Mouse (Mus musculus) embryonic facial prominence, embryonic 15.5 days (tissue): ENCODE data around the gene Hist2h3b. TPM values are rescaled to one million over a fixed set of nuclear protein-coding genes. Genes with fewer than 3 reads are reported as not detected.
A peak's percentile ranks its signal among the peaks of the same experiment; 100 is the strongest.
"Not testable (repeated sequence)": the region's sequence is repeated elsewhere in the genome, so short reads cannot be mapped to it uniquely, and the experiment has no call there.

Source experiments
- ATAC-seq: fragments of 200-750 bp; cut with Nextera tagmentation; 2 replicates; pipeline ENCODE4 v1.8.0; 2017; ENCODE audit warnings: low read depth, moderate TSS enrichment; ENCODE audit not compliant: insufficient number of reproducible peaks, low FRiP score, low TSS enrichment
- H3K27ac ChIP-seq: fragments of 300-500 bp; sonication (generic); replicated peaks from 2 replicates; pipeline ENCODE4 v1.5.1; 2015; ENCODE audit warnings: mild to moderate bottlenecking, inconsistent platforms
- H3K27me3 ChIP-seq: fragments of 300-500 bp; sonication (generic); 2 replicates; pipeline ENCODE4 v1.6.1; 2015; ENCODE audit warnings: inconsistent platforms
- H3K36me3 ChIP-seq: fragments of 300-500 bp; sonication (generic); 2 replicates; pipeline ENCODE4 v1.6.1; 2015; ENCODE audit warnings: mild to moderate bottlenecking, inconsistent platforms
- H3K4me1 ChIP-seq: fragments of 300-500 bp; sonication (generic); 2 replicates; pipeline ENCODE4 v1.6.1; 2015; ENCODE audit warnings: inconsistent platforms
- H3K4me2 ChIP-seq: fragments of 300-500 bp; sonication (generic); replicated peaks from 2 replicates; pipeline ENCODE4 v1.6.1; 2015; ENCODE audit warnings: mild to moderate bottlenecking, inconsistent platforms
- H3K4me3 ChIP-seq: fragments of 300-500 bp; sonication (generic); replicated peaks from 2 replicates; pipeline ENCODE4 v1.5.1; 2015; ENCODE audit warnings: mild to moderate bottlenecking, inconsistent platforms
- H3K9ac ChIP-seq: fragments of 300-500 bp; sonication (generic); 2 replicates; pipeline ENCODE4 v1.6.1; 2015; ENCODE audit warnings: inconsistent platforms
- H3K9me3 ChIP-seq: fragments of 300-500 bp; sonication (generic); replicated peaks from 2 replicates; pipeline ENCODE4 v1.6.1; 2016; ENCODE audit warnings: inconsistent platforms
- WGBS: fragments of 180-500 bp; shearing (Covaris S2); methylation state at CpG from one replicate; pipeline ENCODE4 v1.1.7; 2015; 5-methylcytosine and 5-hydroxymethylcytosine counted together
- polyA plus RNA-seq: library from polyadenylated mRNA; unstranded; fragments of >200 nt; fragmentation: Nextera tagmentation; extraction: Ambion mirVana; gene quantifications from 2 replicates; pipeline ENCODE4 v1.2.1, GENCODE M21; 2015

The Hist2h3b gene
- polyA plus RNA-seq = 36.0 and 51.5 TPM in 2 replicates

GRCm38 (mm10) chr3:96268051-96268775 lies at the start of gene Hist2h3b:
Gene Hist2h3b (plus strand): TSS chr3:96268654.
- WGBS = 16% methylated on average over 30 of the region's 30 CpGs
- peak within 1 kb of the TSS; percentile 57 for H3K4me3 ChIP-seq
- peak within 1 kb of the TSS; percentile 37; the same call in 1 of the 2 replicates for H3K9ac ChIP-seq
- H3K4me2 ChIP-seq = peak within 1 kb of the TSS; percentile 85
- no peaks in the 10 kb centered on the region for H3K36me3 ChIP-seq
- no peaks in the 10 kb centered on the region for H3K27me3 ChIP-seq
- H3K4me1 ChIP-seq = peaks cover 21% of the 10 kb centered on the region
- H3K9me3 ChIP-seq = no peaks in the 10 kb centered on the region
- peak; percentile 80 for ATAC-seq
- peak within 1 kb of the TSS; percentile 96 for H3K27ac ChIP-seq

GRCm38 (mm10) chr3:96219191-96219641 lies 49.2 kb upstream of the Hist2h3b start:
- Histone ChIP-seq H3K4me1 (peaks cover 31% of the 10 kb centered on the region), H3K36me3 (no peaks in the 10 kb centered on the region), H3K4me3 (peak overlapping the region; percentile 65), H3K27me3 (no peaks in the 10 kb centered on the region), H3K9me3 (no peaks in the 10 kb centered on the region), H3K9ac (peak overlapping the region; percentile 76), H3K27ac (peak overlapping the region; percentile 100), H3K4me2 (peak overlapping the region; percentile 69)
- no peak for ATAC-seq
- under 1% methylated on average over 12 of the region's 12 CpGs for WGBS

DNA sequence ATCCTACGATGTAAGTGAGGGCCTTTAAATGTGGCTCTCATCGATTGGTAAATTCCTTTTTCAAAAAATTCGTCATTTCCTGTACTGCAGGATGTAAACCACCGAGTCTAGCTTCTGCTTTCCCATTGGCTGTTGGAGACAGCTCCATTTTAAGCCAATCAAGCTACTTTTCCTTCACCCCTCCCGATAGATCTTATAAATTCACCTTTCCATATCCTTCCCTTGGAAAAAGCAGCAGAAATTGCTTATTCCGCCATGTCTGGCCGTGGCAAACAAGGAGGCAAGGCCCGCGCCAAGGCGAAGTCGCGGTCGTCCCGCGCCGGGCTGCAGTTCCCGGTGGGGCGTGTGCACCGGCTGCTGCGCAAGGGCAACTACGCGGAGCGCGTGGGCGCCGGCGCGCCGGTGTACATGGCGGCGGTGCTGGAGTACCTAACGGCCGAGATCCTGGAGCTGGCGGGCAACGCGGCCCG lies 48.8 kb upstream of the Hist2h3b start, which contains the start of the genes Bola1 and Hist2h2ab:
Gene Bola1, minus strand, starts transcription at position 49 of the 470 bp plus-strand sequence.
Gene Hist2h2ab, plus strand, starts transcription at position 205 of the 470 bp plus-strand sequence.
- no peaks in the 10 kb centered on the region for H3K9me3 ChIP-seq
- H3K27ac ChIP-seq = peak within 1 kb of the TSS; percentile 100
- H3K4me3 ChIP-seq = peak within 1 kb of the TSS; percentile 65
- H3K27me3 ChIP-seq = no peaks in the 10 kb centered on the region
- peak; percentile 87 for ATAC-seq
- under 1% methylated on average over 34 of the region's 37 CpGs for WGBS
- H3K4me1 ChIP-seq = peaks cover 31% of the 10 kb centered on the region
- no peaks in the 10 kb centered on the region for H3K36me3 ChIP-seq
- H3K9ac ChIP-seq = peak within 1 kb of the TSS; percentile 76
- peak within 1 kb of the TSS; percentile 69 for H3K4me2 ChIP-seq

DNA sequence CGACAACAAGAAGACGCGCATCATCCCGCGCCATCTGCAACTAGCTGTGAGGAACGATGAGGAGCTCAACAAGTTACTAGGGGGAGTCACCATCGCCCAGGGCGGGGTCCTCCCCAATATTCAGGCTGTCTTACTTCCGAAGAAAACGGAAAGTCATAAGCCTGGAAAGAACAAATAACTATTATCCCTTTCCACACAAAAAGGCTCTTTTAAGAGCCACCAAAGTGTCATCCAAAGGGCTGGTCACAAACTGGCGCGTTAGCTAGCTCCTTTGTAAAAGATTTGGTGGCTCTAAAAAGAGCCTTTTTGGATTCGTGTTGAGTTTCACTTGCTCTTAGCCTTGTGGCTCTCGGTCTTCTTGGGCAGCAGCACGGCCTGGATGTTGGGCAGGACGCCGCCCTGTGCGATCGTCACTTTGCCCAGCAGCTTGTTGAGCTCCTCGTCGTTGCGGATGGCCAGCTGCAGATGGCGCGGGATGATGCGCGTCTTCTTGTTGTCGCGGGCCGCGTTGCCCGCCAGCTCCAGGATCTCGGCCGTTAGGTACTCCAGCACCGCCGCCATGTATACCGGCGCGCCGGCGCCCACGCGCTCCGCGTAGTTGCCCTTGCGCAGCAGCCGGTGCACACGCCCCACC lies 48.2 kb upstream of the Hist2h3b start:
- Histone ChIP-seq H3K4me1 (peaks cover 31% of the 10 kb centered on the region), H3K4me3 (peak overlapping the region; percentile 65), H3K9ac (peak overlapping the region; percentile 76), H3K27ac (peak overlapping the region; percentile 100), H3K4me2 (peak overlapping the region; percentile 69)
- 0 out of 2 replicates have a peak, but pooled peaks have one; percentile 0 for ATAC-seq
- whole genome bisulfite sequencing = under 1% methylated on average over 41 of the region's 47 CpGs
- not testable (repeated sequence) for H3K9me3 ChIP-seq, H3K27me3 ChIP-seq, H3K36me3 ChIP-seq

DNA sequence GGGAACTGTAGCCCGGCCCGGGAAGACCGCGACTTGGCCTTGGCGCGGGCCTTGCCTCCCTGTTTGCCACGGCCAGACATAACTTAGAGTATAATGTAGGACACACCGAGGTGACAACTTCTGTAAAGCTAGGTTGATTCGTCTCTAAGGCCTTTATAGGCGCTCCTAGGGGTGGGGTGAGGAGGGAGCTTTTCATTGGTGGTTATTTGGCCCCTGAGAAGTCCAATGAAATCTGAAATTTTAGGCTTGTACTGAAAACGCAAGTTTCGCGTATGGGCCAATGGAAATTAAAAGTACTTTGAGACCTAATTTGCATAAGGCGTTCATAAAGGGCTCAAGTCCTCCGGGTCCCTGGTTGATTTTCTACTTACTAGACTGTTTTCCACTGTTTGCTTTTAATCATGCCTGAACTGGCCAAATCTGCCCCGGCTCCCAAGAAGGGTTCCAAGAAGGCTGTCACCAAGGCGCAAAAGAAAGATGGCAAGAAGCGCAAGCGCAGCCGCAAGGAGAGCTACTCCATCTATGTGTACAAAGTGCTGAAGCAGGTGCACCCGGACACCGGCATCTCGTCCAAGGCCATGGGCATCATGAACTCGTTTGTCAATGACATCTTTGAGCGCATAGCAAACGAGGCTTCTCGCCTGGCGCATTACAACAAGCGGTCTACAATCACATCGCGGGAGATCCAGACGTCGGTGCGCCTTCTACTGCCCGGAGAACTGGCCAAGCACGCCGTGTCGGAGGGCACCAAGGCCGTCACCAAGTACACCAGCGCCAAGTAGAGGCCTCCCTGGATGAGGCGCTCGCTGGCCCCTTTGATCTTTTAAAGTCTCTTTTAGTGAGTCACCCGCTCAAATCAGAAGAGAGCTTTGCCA lies 47.5 kb upstream of the Hist2h3b start, which contains the start of the genes Hist2h2ac and Hist2h2be:
Gene Hist2h2ac, minus strand, starts transcription at position 116 of the 875 bp plus-strand sequence.
Gene Hist2h2be, plus strand, starts transcription at position 355 of the 875 bp plus-strand sequence.
- WGBS = under 1% methylated on average over 43 of the region's 43 CpGs
- H3K27me3 ChIP-seq = no peaks in the 10 kb centered on the region

GRCm38 (mm10) chr3:96221640-96222038 lies 46.8 kb upstream of the Hist2h3b start:
- H3K9ac ChIP-seq = peak overlapping the region; percentile 52
- H3K4me2 ChIP-seq = peak overlapping the region; percentile 69
- 20% methylated on average over 9 of the region's 9 CpGs for WGBS
- H3K9me3 ChIP-seq = no peaks in the 10 kb centered on the region
- H3K27ac ChIP-seq = peak overlapping the region; percentile 100
- H3K4me1 ChIP-seq = peaks cover 31% of the 10 kb centered on the region
- no peaks in the 10 kb centered on the region for H3K36me3 ChIP-seq
- ATAC-seq = no peak
- peak overlapping the region; percentile 65 for H3K4me3 ChIP-seq
- H3K27me3 ChIP-seq = no peaks in the 10 kb centered on the region

More for the DNA sequence above, 47.5 kb upstream of the Hist2h3b start, which contains the start of the genes Hist2h2ac and Hist2h2be:
- H3K9ac ChIP-seq = peak within 1 kb of the TSS; percentile 76
- peaks cover 31% of the 10 kb centered on the region for H3K4me1 ChIP-seq
- peak within 1 kb of the TSS; percentile 100 for H3K27ac ChIP-seq
- H3K36me3 ChIP-seq = no peaks in the 10 kb centered on the region
- peak within 1 kb of the TSS; percentile 69 for H3K4me2 ChIP-seq
- no peaks in the 10 kb centered on the region for H3K9me3 ChIP-seq
- peak; percentile 88 for ATAC-seq
- peak within 1 kb of the TSS; percentile 65 for H3K4me3 ChIP-seq

DNA sequence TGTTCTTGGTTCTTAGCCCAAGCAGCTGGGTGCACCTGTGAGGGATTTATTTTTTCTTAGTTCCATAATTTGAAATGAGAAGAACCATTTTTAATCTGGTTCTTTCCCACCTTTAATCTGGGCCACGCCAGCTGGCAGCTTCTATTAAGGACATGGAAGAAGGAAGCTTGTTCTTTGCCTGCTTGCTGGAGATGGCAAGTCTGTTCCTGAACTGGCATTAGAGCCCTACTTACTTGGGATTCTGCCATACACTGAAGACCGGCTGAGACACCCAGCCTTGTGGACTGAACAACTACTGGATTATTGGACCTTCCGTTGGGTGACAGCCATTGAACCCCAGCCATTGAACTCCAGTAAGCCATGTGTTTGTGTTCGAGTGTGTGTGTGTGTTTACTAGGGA lies 45.7 kb upstream of the Hist2h3b start:
- H3K4me3 ChIP-seq = no peak overlapping the region
- peak overlapping the region; percentile 69; the same call in 1 of the 2 replicates for H3K4me2 ChIP-seq
- no peaks in the 10 kb centered on the region for H3K27me3 ChIP-seq
- H3K27ac ChIP-seq = no peak overlapping the region
- WGBS = 87% methylated on average over 4 of the region's 4 CpGs
- ATAC-seq = no peak
- H3K36me3 ChIP-seq = no peaks in the 10 kb centered on the region
- no peak overlapping the region for H3K9ac ChIP-seq
- H3K4me1 ChIP-seq = peaks cover 35% of the 10 kb centered on the region
- H3K9me3 ChIP-seq = no peaks in the 10 kb centered on the region

DNA sequence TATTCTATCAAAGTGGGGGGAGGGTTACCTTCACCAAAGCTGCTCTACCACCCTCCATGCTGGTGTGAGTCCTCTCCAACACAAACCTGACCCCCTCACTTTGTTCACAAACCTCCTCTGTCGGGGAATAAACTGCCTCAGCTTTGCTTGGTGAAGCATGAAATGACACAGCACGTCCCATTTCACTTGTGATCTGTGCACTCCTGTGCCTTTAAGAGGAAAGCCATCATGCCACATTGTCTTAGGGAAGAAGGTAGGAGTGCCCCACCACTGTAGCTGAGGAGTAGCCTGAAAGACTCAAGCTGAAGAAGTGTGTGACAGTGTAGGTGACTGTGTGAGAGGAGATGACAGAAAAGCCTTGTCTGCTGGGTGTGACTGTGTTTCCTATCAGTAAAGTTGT lies 43.0 kb upstream of the Hist2h3b start:
- Histone ChIP-seq H3K9me3 (no peaks in the 10 kb centered on the region), H3K4me1 (peaks cover 27% of the 10 kb centered on the region), H3K4me2 (no peak overlapping the region), H3K27ac (no peak overlapping the region), H3K36me3 (no peaks in the 10 kb centered on the region), H3K4me3 (no peak overlapping the region), H3K9ac (no peak overlapping the region), H3K27me3 (no peaks in the 10 kb centered on the region)
- ATAC-seq = no peak
- WGBS = 42% methylated on average over 2 of the region's 2 CpGs

- Histone ChIP-seq H3K27ac (no peak overlapping the region), H3K4me2 (no peak overlapping the region), H3K27me3 (no peaks in the 10 kb centered on the region), H3K4me1 (peaks cover 17% of the 10 kb centered on the region), H3K4me3 (no peak overlapping the region), H3K9me3 (no peaks in the 10 kb centered on the region), H3K36me3 (no peaks in the 10 kb centered on the region), H3K9ac (no peak overlapping the region)
- no peak for ATAC-seq
- WGBS = 52% methylated on average over 8 of the region's 8 CpGs
Measured at GRCm38 (mm10) chr3:96226695-96227648, 41.5 kb upstream of the Hist2h3b start.

DNA sequence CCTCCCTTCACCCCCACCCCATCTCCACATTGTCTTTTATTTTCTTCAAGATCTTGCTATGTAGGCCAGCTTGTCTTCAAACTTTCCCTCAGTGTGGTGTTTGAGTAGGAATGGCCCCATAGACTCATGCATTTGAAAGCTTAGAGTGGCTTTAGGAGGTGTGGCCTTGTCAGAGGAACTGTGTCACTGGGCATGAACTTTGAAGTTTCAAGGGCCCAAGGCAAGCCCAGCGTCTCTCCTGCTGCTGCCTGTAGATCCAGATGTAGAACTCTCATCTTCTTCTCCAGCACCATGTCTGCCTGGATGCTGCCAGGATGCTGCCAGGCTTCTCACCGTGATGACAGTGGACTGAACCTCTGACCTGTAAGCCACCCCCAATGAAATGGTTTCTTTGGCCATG lies 39.6 kb upstream of the Hist2h3b start:
- Histone ChIP-seq H3K9ac (no peak overlapping the region), H3K4me1 (0 out of 2 replicates have a peak, but pooled peaks cover 4% of the 10 kb centered on the region), H3K27ac (no peak overlapping the region), H3K27me3 (no peaks in the 10 kb centered on the region), H3K36me3 (no peaks in the 10 kb centered on the region), H3K9me3 (no peaks in the 10 kb centered on the region), H3K4me3 (no peak overlapping the region), H3K4me2 (no peak overlapping the region)
- WGBS = 64% methylated on average over 2 of the region's 2 CpGs
- no peak for ATAC-seq
